Mouse (Mus musculus) bone marrow, adult 2 months (tissue): ENCODE data around the gene Tmem179b.

ENCODE experiments used
- CTCF ChIP-seq: fragments of 200-500 bp; IDR thresholded peaks from 2 replicates; pipeline ENCODE4 v1.5.1; 2011; ENCODE audit warnings: low read length, control low read depth; ENCODE audit not compliant: control insufficient read depth, insufficient read depth
- POLR2A ChIP-seq: fragments of 200-500 bp; IDR thresholded peaks from 2 replicates; pipeline ENCODE4 v1.6.1; 2011; ENCODE audit warnings: low read depth, mild to moderate bottlenecking, control low read depth, low read length, borderline replicate concordance; ENCODE audit not compliant: control insufficient read depth

DNA sequence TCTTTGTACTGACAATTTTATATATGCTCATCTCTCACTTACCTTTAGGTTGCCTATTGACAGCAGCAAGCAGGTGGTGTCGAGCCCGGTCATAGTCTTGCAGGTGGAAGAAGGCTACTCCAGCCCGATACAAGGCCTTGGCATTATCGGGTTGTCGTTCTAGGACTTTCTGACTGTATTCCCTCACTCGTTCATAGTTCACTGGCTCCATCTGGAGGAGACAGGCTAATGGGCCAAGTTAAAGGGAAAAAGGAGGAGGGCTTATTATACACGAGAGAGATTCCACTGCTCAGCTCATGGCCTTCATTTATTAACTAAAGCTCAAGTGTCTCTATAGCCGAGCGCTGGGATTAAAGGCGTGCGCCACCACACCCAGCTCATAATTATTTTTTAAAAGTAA, 41.5 kb upstream of the Tmem179b start:
- no peak for TF ChIP-seq CTCF
- no peak for TF ChIP-seq POLR2A
